Mouse (Mus musculus) forebrain, embryonic 12.5 days (tissue): ENCODE results near the gene Alg3. TPM values are rescaled to one million over a fixed set of nuclear protein-coding genes. Genes with fewer than 3 reads are reported as not detected.

Source experiments
- ATAC-seq: fragments of 200-750 bp; cut with Nextera tagmentation; 2 replicates; pipeline ENCODE4 v1.8.0; 2017; ENCODE audit warnings: moderate TSS enrichment; ENCODE audit not compliant: low FRiP score
- H3K27ac ChIP-seq: fragments of 300-500 bp; sonication (generic); 2 replicates; pipeline ENCODE4 v1.5.1; 2016; ENCODE audit warnings: mild to moderate bottlenecking
- H3K27me3 ChIP-seq: fragments of 300-500 bp; sonication (generic); 2 replicates; pipeline ENCODE4 v1.6.1; 2016; ENCODE audit warnings: mild to moderate bottlenecking
- H3K36me3 ChIP-seq: fragments of 300-500 bp; sonication (generic); replicated peaks from 2 replicates; pipeline ENCODE4 v1.6.1; 2016; ENCODE audit warnings: mild to moderate bottlenecking
- H3K4me1 ChIP-seq: fragments of 300-500 bp; sonication (generic); 2 replicates; pipeline ENCODE4 v1.6.1; 2016
- H3K4me2 ChIP-seq: fragments of 300-500 bp; sonication (generic); 2 replicates; pipeline ENCODE4 v1.6.1; 2016; ENCODE audit warnings: mild to moderate bottlenecking, moderate library complexity
- H3K4me3 ChIP-seq: fragments of 300-500 bp; sonication (generic); replicated peaks from 2 replicates; pipeline ENCODE4 v1.5.1; 2016; ENCODE audit warnings: mild to moderate bottlenecking
- H3K9ac ChIP-seq: fragments of 300-500 bp; sonication (generic); 2 replicates; pipeline ENCODE4 v1.6.1; 2016; ENCODE audit warnings: mild to moderate bottlenecking
- H3K9me3 ChIP-seq: fragments of 300-500 bp; sonication (generic); 2 replicates; pipeline ENCODE4 v1.6.1; 2016
- WGBS: fragments of 180-500 bp; shearing (Covaris S2); methylation state at CpG from one replicate; pipeline ENCODE4 v1.1.7; 2016; 5-methylcytosine and 5-hydroxymethylcytosine counted together
- polyA plus RNA-seq: library from polyadenylated mRNA; unstranded; fragments of >200 nt; fragmentation: Nextera tagmentation; extraction: Ambion mirVana; gene quantifications from 2 replicates; pipeline ENCODE4 v1.2.1, GENCODE M21; 2016

The Alg3 gene
- polyA plus RNA-seq, 1 experiment from 2014 or later = 40.1 TPM

GRCm38 (mm10) chr16:20623211-20623610 lies 11.7 kb upstream of the Alg3 start:
- Histone ChIP-seq H3K36me3 (no peaks in the 10 kb centered on the region), H3K4me2 (no peak overlapping the region)
- WGBS = 14% methylated on average over 2 of the region's 2 CpGs

GRCm38 (mm10) chr16:20621991-20622685 lies 10.6 kb upstream of the Alg3 start:
- Histone ChIP-seq H3K9me3 (no peaks in the 10 kb centered on the region), H3K36me3 (no peaks in the 10 kb centered on the region), H3K9ac (peak overlapping the region; percentile 87), H3K4me2 (peak overlapping the region; percentile 75), H3K27ac (peak overlapping the region; percentile 82), H3K4me1 (peaks cover 30% of the 10 kb centered on the region), H3K27me3 (peaks cover 9% of the 10 kb centered on the region; the same call in 1 of the 2 replicates), H3K4me3 (peak overlapping the region; percentile 75)
- peak; percentile 57 for ATAC-seq
- under 1% methylated on average over 36 of the region's 37 CpGs for WGBS

More at GRCm38 (mm10) chr16:20623211-20623610, 11.7 kb upstream of the Alg3 start:
- Histone ChIP-seq H3K9ac (no peak overlapping the region), H3K4me3 (no peak overlapping the region), H3K9me3 (no peaks in the 10 kb centered on the region), H3K27me3 (peaks cover 9% of the 10 kb centered on the region; the same call in 1 of the 2 replicates), H3K4me1 (peaks cover 30% of the 10 kb centered on the region), H3K27ac (no peak overlapping the region)
- ATAC-seq = no peak

- peak within 1 kb of the TSS; percentile 82 for H3K27ac ChIP-seq
- H3K27me3 ChIP-seq = peaks cover 9% of the 10 kb centered on the region; the same call in 1 of the 2 replicates
- no peaks in the 10 kb centered on the region for H3K9me3 ChIP-seq
- WGBS = under 1% methylated on average over 80 of the region's 92 CpGs
- H3K36me3 ChIP-seq = peaks cover 2% of the 10 kb centered on the region; the same call in 1 of the 2 replicates
- H3K9ac ChIP-seq = peak within 1 kb of the TSS; percentile 87
- peak within 1 kb of the TSS; percentile 75 for H3K4me3 ChIP-seq
- H3K4me1 ChIP-seq = peaks cover 30% of the 10 kb centered on the region
- peak within 1 kb of the TSS; percentile 75 for H3K4me2 ChIP-seq
- peak; percentile 67 for ATAC-seq
Observed at GRCm38 (mm10) chr16:20621191-20621990, 9.9 kb upstream of the Alg3 start, which contains the start of gene Camk2n2. Gene Camk2n2 (minus strand): TSS chr16:20621287.

- peak overlapping the region; percentile 82 for H3K27ac ChIP-seq
- peak overlapping the region; percentile 75 for H3K4me2 ChIP-seq
- peak; percentile 12 for ATAC-seq
- H3K4me1 ChIP-seq = peaks cover 30% of the 10 kb centered on the region
- peaks cover 5% of the 10 kb centered on the region; the same call in 1 of the 2 replicates for H3K36me3 ChIP-seq
- H3K9ac ChIP-seq = peak overlapping the region; percentile 87
- WGBS = under 1% methylated on average over 32 of the region's 32 CpGs
- no peaks in the 10 kb centered on the region for H3K9me3 ChIP-seq
- peak overlapping the region; percentile 75 for H3K4me3 ChIP-seq
- H3K27me3 ChIP-seq = peaks cover 9% of the 10 kb centered on the region; the same call in 1 of the 2 replicates
Observed at GRCm38 (mm10) chr16:20620751-20621190, 9.2 kb upstream of the Alg3 start.

- peak; percentile 4 for ATAC-seq
Observed at GRCm38 (mm10) chr16:20620399-20620735, 8.8 kb upstream of the Alg3 start.

DNA sequence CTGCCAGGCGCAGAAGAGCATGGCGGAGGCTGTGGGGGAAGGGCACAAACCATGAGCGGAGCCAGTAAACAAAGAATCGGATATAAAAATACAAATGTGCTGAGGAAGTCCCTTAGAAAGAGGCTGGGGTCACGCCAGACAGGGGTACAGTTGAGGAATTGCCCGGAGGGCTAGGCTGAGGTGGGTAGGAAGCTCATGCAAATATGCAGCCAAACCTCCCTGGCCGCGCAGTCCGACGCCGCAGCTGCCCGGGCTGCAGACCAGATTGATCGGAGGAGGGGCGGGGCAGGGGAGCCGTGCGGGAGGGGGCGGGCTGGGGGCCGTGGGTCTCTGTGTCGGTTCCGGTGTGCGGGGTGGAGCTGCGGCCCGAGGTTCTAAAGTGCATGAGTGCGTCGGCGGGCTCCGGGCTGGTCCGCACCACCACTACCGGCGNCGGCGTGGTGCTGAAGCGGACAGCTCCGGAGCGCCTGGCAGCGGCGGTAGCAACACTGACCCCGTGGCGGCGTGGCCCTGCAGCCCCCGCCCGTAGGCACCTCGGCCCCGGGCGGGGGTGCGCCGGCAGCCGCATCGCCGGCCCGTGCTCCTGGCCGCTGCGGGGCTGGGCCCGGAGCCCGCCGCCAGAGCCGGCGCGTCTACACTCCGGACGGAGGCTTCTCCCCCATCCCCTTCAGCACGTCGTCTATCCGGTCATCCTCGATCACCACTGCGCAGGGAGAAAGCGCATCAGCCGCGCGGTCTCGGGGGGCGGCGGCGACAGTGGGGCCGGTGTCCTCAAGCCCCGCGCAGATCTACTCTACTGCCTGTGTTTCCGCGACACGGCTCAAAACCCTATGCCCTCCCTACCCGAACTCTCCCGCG lies 8.2 kb upstream of the Alg3 start:
- Histone ChIP-seq H3K4me3 (peak overlapping the region; percentile 75), H3K27me3 (peaks cover 9% of the 10 kb centered on the region; the same call in 1 of the 2 replicates), H3K9me3 (no peaks in the 10 kb centered on the region), H3K36me3 (peaks cover 5% of the 10 kb centered on the region; the same call in 1 of the 2 replicates), H3K9ac (peak overlapping the region; percentile 87), H3K27ac (peak overlapping the region; percentile 82; the same call in 1 of the 2 replicates), H3K4me2 (peak overlapping the region; percentile 75), H3K4me1 (peaks cover 30% of the 10 kb centered on the region)
- WGBS = 2% methylated on average over 66 of the region's 83 CpGs
- ATAC-seq = peak; percentile 15

More at GRCm38 (mm10) chr16:20620399-20620735, 8.8 kb upstream of the Alg3 start:
- H3K4me2 ChIP-seq = peak overlapping the region; percentile 75
- WGBS = 2% methylated on average over 9 of the region's 9 CpGs
- H3K36me3 ChIP-seq = peaks cover 5% of the 10 kb centered on the region; the same call in 1 of the 2 replicates
- H3K4me3 ChIP-seq = peak overlapping the region; percentile 75
- H3K27me3 ChIP-seq = peaks cover 9% of the 10 kb centered on the region; the same call in 1 of the 2 replicates
- peak overlapping the region; percentile 82 for H3K27ac ChIP-seq
- peaks cover 30% of the 10 kb centered on the region for H3K4me1 ChIP-seq
- H3K9ac ChIP-seq = peak overlapping the region; percentile 87
- no peaks in the 10 kb centered on the region for H3K9me3 ChIP-seq

DNA sequence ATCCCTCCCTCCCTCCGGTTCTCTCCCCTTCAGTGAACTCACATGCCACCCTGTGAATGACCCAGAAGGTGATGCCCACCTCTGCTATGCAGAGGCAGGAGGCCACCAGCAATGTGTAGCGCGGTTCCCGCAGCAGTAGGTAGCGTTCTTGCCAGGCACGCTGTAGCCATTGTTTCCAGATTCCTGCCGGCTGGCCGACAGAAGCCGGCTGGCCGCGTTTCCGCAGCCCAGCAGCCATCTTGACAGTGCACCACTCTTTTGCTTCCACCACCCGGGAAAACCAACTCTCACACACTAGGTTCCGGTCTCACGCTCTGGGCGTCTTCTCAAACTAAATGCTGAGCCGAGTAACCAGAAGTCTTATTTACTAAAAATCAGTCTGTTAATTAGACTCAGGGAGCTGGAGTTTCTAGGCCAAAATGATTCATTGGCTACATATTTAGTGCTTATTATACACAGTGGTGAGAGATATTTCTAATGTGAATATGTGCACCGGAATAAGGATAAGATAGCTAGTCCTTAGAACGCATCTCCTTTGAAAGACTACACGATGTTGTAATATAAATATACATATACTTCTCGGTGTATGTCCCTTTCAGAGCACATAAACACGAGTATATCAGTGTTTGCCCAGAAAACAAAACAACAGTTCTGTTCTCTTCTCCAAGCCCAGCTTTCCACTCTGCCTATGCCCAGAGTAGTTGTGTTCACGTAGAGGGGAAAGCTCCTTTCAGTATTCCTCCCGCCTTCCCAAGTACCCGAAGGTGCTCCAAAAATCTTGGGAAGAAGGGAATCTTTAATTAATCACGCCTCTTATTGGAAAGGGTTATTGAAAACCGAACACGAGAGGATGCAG lies 806 bp downstream of the Alg3 start:
- peak; percentile 62 for ATAC-seq
- under 1% methylated on average over 28 of the region's 28 CpGs for WGBS
- Histone ChIP-seq H3K4me1 (peaks cover 25% of the 10 kb centered on the region), H3K4me2 (peak overlapping the region; percentile 85), H3K36me3 (peaks cover 26% of the 10 kb centered on the region), H3K4me3 (peak overlapping the region; percentile 84), H3K9me3 (no peaks in the 10 kb centered on the region), H3K27me3 (no peaks in the 10 kb centered on the region), H3K9ac (peak overlapping the region; percentile 88), H3K27ac (peak overlapping the region; percentile 92)

- ATAC-seq = no peak
Observed at GRCm38 (mm10) chr16:20604705-20605104, 6.8 kb downstream of the Alg3 start.

GRCm38 (mm10) chr16:20600511-20600910 lies 11.0 kb downstream of the Alg3 start:
- Histone ChIP-seq H3K4me3 (no peak overlapping the region), H3K4me1 (no peaks in the 10 kb centered on the region), H3K9me3 (no peaks in the 10 kb centered on the region), H3K4me2 (no peak overlapping the region), H3K9ac (no peak overlapping the region), H3K27me3 (peaks cover 6% of the 10 kb centered on the region; the same call in 1 of the 2 replicates), H3K27ac (no peak overlapping the region), H3K36me3 (peaks cover 19% of the 10 kb centered on the region)
- 84% methylated on average over 5 of the region's 5 CpGs for WGBS
- ATAC-seq = no peak

More at GRCm38 (mm10) chr16:20604705-20605104, 6.8 kb downstream of the Alg3 start:
- Histone ChIP-seq H3K36me3 (peaks cover 47% of the 10 kb centered on the region), H3K9ac (no peak overlapping the region), H3K9me3 (no peaks in the 10 kb centered on the region), H3K27me3 (no peaks in the 10 kb centered on the region), H3K4me3 (no peak overlapping the region), H3K4me1 (peaks cover 14% of the 10 kb centered on the region), H3K4me2 (no peak overlapping the region), H3K27ac (no peak overlapping the region)
- WGBS = 70% methylated on average over 9 of the region's 9 CpGs

DNA sequence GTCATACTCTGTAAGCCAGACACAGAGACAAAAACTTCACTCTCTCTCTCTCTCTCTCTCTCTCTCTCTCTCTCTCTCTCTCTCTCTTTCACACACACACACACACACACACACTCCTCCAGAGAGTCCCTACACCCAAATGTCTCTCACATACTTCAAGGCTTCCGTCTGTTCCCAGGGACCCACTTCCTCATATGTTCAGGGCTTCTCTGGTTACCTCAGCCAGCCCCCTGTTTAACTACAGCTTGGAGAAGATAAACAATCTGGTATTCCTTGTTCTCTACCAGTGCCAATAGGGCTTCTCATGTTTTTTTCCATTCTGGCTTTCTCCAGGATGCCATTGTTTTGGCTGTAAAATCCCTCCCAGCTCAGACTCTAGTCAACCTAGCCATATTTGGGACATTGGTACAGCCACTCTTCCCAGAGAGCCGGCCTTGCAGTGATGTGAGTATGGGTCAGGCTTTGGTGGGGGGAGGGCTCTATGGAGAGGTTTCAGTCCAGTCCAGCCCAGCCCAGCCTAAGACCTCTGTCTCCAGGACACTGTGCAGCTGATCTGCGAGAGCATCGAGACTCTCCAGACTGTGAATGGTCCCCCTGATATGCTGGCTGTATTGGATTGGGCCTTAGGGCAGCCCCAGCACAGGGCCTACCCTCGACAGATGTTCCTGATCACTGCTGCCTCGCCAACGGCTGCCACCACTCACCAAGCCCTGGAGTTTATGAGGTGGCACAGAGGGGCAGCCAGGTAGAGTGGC lies 14.7 kb downstream of the Alg3 start:
- Histone ChIP-seq H3K27me3 (peaks cover 40% of the 10 kb centered on the region), H3K9me3 (no peaks in the 10 kb centered on the region), H3K36me3 (no peaks in the 10 kb centered on the region), H3K4me3 (no peak overlapping the region), H3K27ac (no peak overlapping the region), H3K9ac (no peak overlapping the region), H3K4me2 (no peak overlapping the region), H3K4me1 (no peaks in the 10 kb centered on the region)
- no peak for ATAC-seq
- WGBS = 79% methylated on average over 7 of the region's 7 CpGs
